Mouse (Mus musculus): ENCODE measurements at regions not wholly inside any gene's neighbourhood (a gene's known extent, or its start where the extent isn't known, plus 50 kb on each side); places are given as distances from the start of the nearest gene placed in this dataset.

- TF ChIP-seq CTCF (IDR thresholded peaks at IDR 0.05; ENCODE audit: borderline replicate concordance, insufficient read depth, low read depth, low read length) (no peak), POLR2A (IDR thresholded peaks at IDR 0.05; ENCODE audit: borderline replicate concordance, insufficient read depth, low read length) (no peak)
Observed at GRCm38 (mm10) chr8:116025321-116025720, 317.7 kb upstream of the Maf start.

Data from cerebellum, adult 2 months (tissue).